Comparison of ENCODE assay signal across 10 mouse cellular contexts in the genomic region with DNA sequence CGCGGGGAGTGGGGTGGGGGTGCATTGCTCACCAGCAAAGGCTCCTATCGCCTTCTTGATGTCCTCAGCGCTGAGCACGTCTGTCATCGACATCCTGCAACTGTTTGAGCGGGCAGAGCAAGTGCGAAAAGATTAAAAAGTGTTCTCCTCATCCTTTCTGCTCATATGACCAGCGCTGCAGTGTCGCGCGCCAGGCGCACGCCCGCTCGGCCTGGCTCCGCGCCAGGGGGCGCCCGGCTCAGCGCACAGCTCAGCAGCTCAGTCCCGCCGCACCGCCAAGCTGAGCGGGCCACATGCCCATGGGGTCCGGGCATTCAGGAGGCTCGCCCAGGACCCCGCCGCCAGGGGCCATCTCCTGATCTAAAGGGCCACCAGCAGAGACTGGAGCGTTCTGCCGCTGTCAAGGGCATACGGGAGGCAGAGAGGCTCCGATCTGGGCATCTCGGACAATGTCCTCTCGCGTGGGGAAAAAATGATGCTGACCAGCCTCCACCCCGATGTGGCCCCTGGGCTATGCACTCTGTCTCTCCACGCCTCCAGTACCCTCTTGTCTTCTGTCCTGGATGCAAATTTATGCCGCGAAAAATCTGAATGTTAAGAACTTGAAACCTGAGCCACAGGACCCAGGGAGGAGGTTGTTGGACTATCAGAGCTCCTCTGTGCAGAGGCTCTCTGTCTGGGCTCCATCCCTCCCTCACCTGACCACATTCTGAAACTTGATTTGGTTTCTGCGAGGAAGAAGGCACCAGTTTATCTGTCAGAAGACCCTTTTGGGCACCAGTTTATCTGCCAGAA. TPM values are rescaled to one million over a fixed set of nuclear protein-coding genes. Genes with fewer than 3 reads are reported as not detected.
A peak's percentile ranks its signal among the peaks of the same experiment; 100 is the strongest.
DNase-seq lines count a peak whose midpoint lies in the region; ATAC-seq lines count a peak whose summit lies in the region.
"Had no signal": no experiment of that assay in that cellular context is flagged by ENCODE, and none has a peak within 500 bp of the region (broad histone marks: within the 10 kb centered on the region; RNA-seq: fewer than 3 reads in every experiment).

No protein-coding gene starts in this region.

- DNase-seq in heart, postnatal 25 days (ENCODE audit: low spot score) = no peak
- peak; percentile 12 for DNase-seq in R1 (ENCODE audit: low read depth, low spot score)
- peak; percentile 61 for DNase-seq in embryo, embryonic 10 days (ENCODE audit: low spot score)
- peak; percentile 36 to 45 for DNase-seq in heart, postnatal 10 days
- peak; percentile 54 to 77 for DNase-seq in layer of hippocampus, postnatal 10 days (ENCODE audit: low spot score in 2 of 2)
- DNase-seq in midbrain, embryonic 14.5 days = peak; percentile 89
- peak; percentile 70 for DNase-seq in testis, postnatal 10 days (ENCODE audit: low spot score)

- WGBS in heart, embryonic 11.5 days (ENCODE audit: insufficient replicate concordance) = 2% methylated on average over 41 of the region's 41 CpGs
- 2% methylated on average over 41 of the region's 41 CpGs for WGBS in midbrain, embryonic 14.5 days

- no peak overlapping the region for H3K27ac ChIP-seq in heart, embryonic 11.5 days (ENCODE audit: low read depth, low read length)
- no peak overlapping the region for H3K27ac ChIP-seq in midbrain, embryonic 14.5 days (replicated peaks; ENCODE audit: low read depth, low read length)

- H3K4me2 ChIP-seq in heart, embryonic 11.5 days = peak overlapping the region; percentile 60
- H3K4me2 ChIP-seq in midbrain, embryonic 14.5 days (ENCODE audit: low read length) = peak overlapping the region; percentile 68

- no peak overlapping the region for H3K9ac ChIP-seq in heart, embryonic 11.5 days (ENCODE audit: low read depth, low read length)
- H3K9ac ChIP-seq in midbrain, embryonic 14.5 days (replicated peaks; ENCODE audit: low read length) = peak overlapping the region; percentile 54

- peaks cover 56% of the 10 kb centered on the region for H3K27me3 ChIP-seq in heart, embryonic 11.5 days (ENCODE audit: control insufficient read depth, insufficient read depth, low read length)
- peaks cover 31% of the 10 kb centered on the region for H3K27me3 ChIP-seq in midbrain, embryonic 14.5 days (ENCODE audit: control insufficient read depth, insufficient read depth, low read length)

- H3K36me3 ChIP-seq in heart, embryonic 11.5 days (ENCODE audit: control insufficient read depth, insufficient read depth, low read length) = no peaks in the 10 kb centered on the region
- no peaks in the 10 kb centered on the region for H3K36me3 ChIP-seq in midbrain, embryonic 14.5 days (ENCODE audit: control insufficient read depth, insufficient read depth, low read length)

- H3K4me1 ChIP-seq in heart, embryonic 11.5 days (ENCODE audit: control insufficient read depth, insufficient read depth, low read length) = peaks cover 4% of the 10 kb centered on the region
- H3K4me1 ChIP-seq in midbrain, embryonic 14.5 days (ENCODE audit: control insufficient read depth, insufficient read depth, low read length) = peaks cover 5% of the 10 kb centered on the region; the same call in 1 of the 2 replicates

- intact Hi-C loops in heart, postnatal 25 days (cut with DNase I) = no loop called here
- intact Hi-C loops in heart, postnatal 10 days (cut with DNase I) = no loop called here

- ATAC-seq in heart, embryonic 11.5 days (replicated peaks; ENCODE audit: insufficient number of reproducible peaks, low FRiP score, low TSS enrichment) = 0 out of 2 replicates have a peak, but pooled peaks have one; percentile 39
- peak; percentile 46; the same call in 1 of the 2 replicates for ATAC-seq in midbrain, embryonic 14.5 days (ENCODE audit: low FRiP score, low TSS enrichment)

- H3K4me3 ChIP-seq in heart, embryonic 11.5 days (ENCODE audit: low read depth, low read length) = peak overlapping the region; percentile 26
- peak overlapping the region; percentile 31 for H3K4me3 ChIP-seq in midbrain, embryonic 14.5 days (replicated peaks; ENCODE audit: low read depth, low read length)

- no peaks in the 10 kb centered on the region for H3K9me3 ChIP-seq in heart, embryonic 11.5 days (replicated peaks; ENCODE audit: control insufficient read depth, low read length)
- H3K9me3 ChIP-seq in midbrain, embryonic 14.5 days (ENCODE audit: control insufficient read depth, low read length) = no peaks in the 10 kb centered on the region

RNA-seq across cellular contexts. Expression of a gene that starts 1.9 kb away (rescaled TPM):
- 0.31 and 0.50 TPM in 2 replicates for polyA plus RNA-seq in heart, embryonic 11.5 days (2014; fragmentation: Nextera tagmentation; extraction: Ambion mirVana)
- under 1 TPM; 0.64 to 0.91 TPM for total RNA-seq in heart, postnatal 25 days (2021)
- total RNA-seq in heart, postnatal 10 days (2021) = not detected
- total RNA-seq in layer of hippocampus, postnatal 10 days (2021) = 1 to 10 TPM; 6.6 to 6.9 TPM
- 7.2 and 9.6 TPM in 2 replicates for polyA plus RNA-seq in midbrain, embryonic 14.5 days (2014; fragmentation: Nextera tagmentation; extraction: Ambion mirVana)
- total RNA-seq: hematopoietic stem cell, adult 5-6 weeks; MEL had no signal

RNA-seq across cellular contexts. Expression of a gene that starts 30.3 kb away (rescaled TPM):
- 42.1 and 48.2 TPM in 2 replicates for polyA plus RNA-seq in heart, embryonic 11.5 days (2014; fragmentation: Nextera tagmentation; extraction: Ambion mirVana)
- total RNA-seq in heart, postnatal 25 days (2021) = 10 to 100 TPM; 10.2 to 11.2 TPM
- total RNA-seq in heart, postnatal 10 days (2021) = 10 to 100 TPM; 14.2 to 20.7 TPM
- 10 to 100 TPM; 28.3 to 31.0 TPM for total RNA-seq in layer of hippocampus, postnatal 10 days (2021)
- polyA plus RNA-seq in midbrain, embryonic 14.5 days (2014; fragmentation: Nextera tagmentation; extraction: Ambion mirVana) = 102 and 110 TPM in 2 replicates

RNA-seq across cellular contexts. Expression of a gene that starts 40.4 kb away (rescaled TPM):
- 17.6 and 27.3 TPM in 2 replicates for polyA plus RNA-seq in heart, embryonic 11.5 days (2014; fragmentation: Nextera tagmentation; extraction: Ambion mirVana)
- 1 to 10 TPM; 2.2 to 2.7 TPM for total RNA-seq in heart, postnatal 25 days (2021)
- total RNA-seq in heart, postnatal 10 days (2021) = 1 to 10 TPM; 2.0 to 2.6 TPM
- total RNA-seq in layer of hippocampus, postnatal 10 days (2021) = 1 to 10 TPM in 1 of 2 experiments, under 1 TPM in 1; 0.41 to 1.0 TPM
- 0.47 and 0.96 TPM in 2 replicates for polyA plus RNA-seq in midbrain, embryonic 14.5 days (2014; fragmentation: Nextera tagmentation; extraction: Ambion mirVana)
